Mouse (Mus musculus): ENCODE data around the gene Serpinb11. TPM values are rescaled to one million over a fixed set of nuclear protein-coding genes. Genes with fewer than 3 reads are reported as not detected.

The Serpinb11 gene
- not detected in 2 replicates for total RNA-seq (2014; rRNA removed)
- not detected in 2 replicates for polyA plus RNA-seq (2012; rRNA removed)

DNA sequence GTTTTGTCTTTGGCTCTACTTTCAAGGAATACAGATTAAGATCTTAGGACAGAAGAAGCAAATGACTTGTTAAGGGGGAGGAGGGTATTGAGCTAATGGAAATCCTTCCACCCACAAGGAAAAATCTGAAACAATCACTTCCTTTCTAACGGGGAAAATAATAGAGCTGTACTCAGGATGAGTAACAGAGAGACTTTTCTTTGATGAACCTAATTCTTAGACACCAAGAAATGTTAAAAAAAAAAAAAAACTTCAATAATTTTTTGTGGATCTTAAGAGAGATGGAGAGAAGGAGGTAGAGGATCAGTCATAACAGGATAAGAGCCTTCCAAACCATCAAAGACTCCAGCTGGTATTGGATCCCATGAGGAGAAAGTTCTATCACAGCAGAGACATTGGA lies at the start of gene Serpinb11:
TSS of gene Serpinb11 (plus strand) at position 301 of the 400 bp plus-strand sequence.
- Histone ChIP-seq H3K36me3 (ENCODE audit: control insufficient read depth, insufficient read depth, low read length) (no peaks in the 10 kb centered on the region), H3K9ac (ENCODE audit: low read depth, low read length) (no peak within 1 kb of the TSS), H3K27ac (replicated peaks; ENCODE audit: insufficient read depth, low read depth, low read length) (no peak within 1 kb of the TSS), H3K4me3 (ENCODE audit: insufficient read depth, low read depth, low read length) (no peak within 1 kb of the TSS), H3K79me2 (ENCODE audit: control insufficient read depth, insufficient read depth, low read length) (no peaks in the 10 kb centered on the region), H3K4me1 (ENCODE audit: control insufficient read depth, insufficient read depth, low read length) (no peaks in the 10 kb centered on the region), H3K27me3 (ENCODE audit: control insufficient read depth, insufficient read depth, low read length) (no peaks in the 10 kb centered on the region)
- TF ChIP-seq CTCF (IDR thresholded peaks at IDR 0.05; ENCODE audit: low read depth, low read length) (no peak), POLR2A (IDR thresholded peaks at IDR 0.05; ENCODE audit: extremely low read depth, insufficient read depth, low read length) (no peak)
- no peak for DNase-seq (ENCODE audit: extremely low read depth, low read depth, low spot score)
- WGBS = 51% methylated on average over 1 of the region's 1 CpGs

GRCm38 (mm10) chr1:107345979-107346378 lies 15.0 kb upstream of the Serpinb11 start:
- H3K4me3 ChIP-seq (ENCODE audit: insufficient read depth, low read depth, low read length) = no peak overlapping the region
- H3K79me2 ChIP-seq (ENCODE audit: control insufficient read depth, insufficient read depth, low read length) = no peaks in the 10 kb centered on the region
- H3K36me3 ChIP-seq (ENCODE audit: control insufficient read depth, insufficient read depth, low read length) = no peaks in the 10 kb centered on the region
- no peaks in the 10 kb centered on the region for H3K27me3 ChIP-seq (ENCODE audit: control insufficient read depth, insufficient read depth, low read length)
- no peak for DNase-seq (ENCODE audit: extremely low read depth, low read depth, low spot score)
- no peak for TF ChIP-seq POLR2A (IDR thresholded peaks at IDR 0.05; ENCODE audit: extremely low read depth, insufficient read depth, low read length)
- no peak for TF ChIP-seq CTCF (IDR thresholded peaks at IDR 0.05; ENCODE audit: low read depth, low read length)
- H3K4me1 ChIP-seq (ENCODE audit: control insufficient read depth, insufficient read depth, low read length) = no peaks in the 10 kb centered on the region
- H3K9ac ChIP-seq (ENCODE audit: low read depth, low read length) = no peak overlapping the region
- no peak overlapping the region for H3K27ac ChIP-seq (replicated peaks; ENCODE audit: insufficient read depth, low read depth, low read length)

GRCm38 (mm10) chr1:107346788-107347187 lies 14.2 kb upstream of the Serpinb11 start:
- DNase-seq (ENCODE audit: extremely low read depth, low read depth, low spot score) = no peak

DNA sequence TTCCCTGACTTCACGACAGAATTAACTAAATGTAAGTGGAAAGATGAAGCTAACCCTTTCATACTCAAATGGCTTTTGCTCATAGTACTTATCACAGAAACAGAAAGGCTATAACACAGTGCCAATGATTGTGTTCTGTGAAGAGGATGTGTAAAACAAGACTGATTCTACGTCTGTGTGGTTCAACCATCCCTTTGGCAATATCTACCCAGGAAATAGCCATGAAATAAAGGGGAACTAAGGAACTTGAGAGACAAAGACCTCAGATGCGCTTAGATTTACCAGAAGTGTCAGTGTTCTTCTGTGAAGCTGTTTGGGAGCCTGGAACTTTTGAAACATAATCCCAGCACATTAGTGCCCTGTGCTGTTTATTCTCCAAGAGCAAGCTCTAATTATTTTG lies 10.6 kb upstream of the Serpinb11 start:
- TF ChIP-seq CTCF (IDR thresholded peaks at IDR 0.05; ENCODE audit: low read depth, low read length) = no peak
- TF ChIP-seq POLR2A (IDR thresholded peaks at IDR 0.05; ENCODE audit: extremely low read depth, insufficient read depth, low read length) = no peak
- no peak overlapping the region for H3K4me3 ChIP-seq (ENCODE audit: insufficient read depth, low read depth, low read length)
- H3K36me3 ChIP-seq (ENCODE audit: control insufficient read depth, insufficient read depth, low read length) = no peaks in the 10 kb centered on the region
- no peaks in the 10 kb centered on the region for H3K27me3 ChIP-seq (ENCODE audit: control insufficient read depth, insufficient read depth, low read length)
- H3K27ac ChIP-seq (replicated peaks; ENCODE audit: insufficient read depth, low read depth, low read length) = no peak overlapping the region
- no peak for DNase-seq (ENCODE audit: extremely low read depth, low read depth, low spot score)
- no peaks in the 10 kb centered on the region for H3K79me2 ChIP-seq (ENCODE audit: control insufficient read depth, insufficient read depth, low read length)
- H3K9ac ChIP-seq (ENCODE audit: low read depth, low read length) = no peak overlapping the region
- no peaks in the 10 kb centered on the region for H3K4me1 ChIP-seq (ENCODE audit: control insufficient read depth, insufficient read depth, low read length)
- 39% methylated on average over 3 of the region's 3 CpGs for WGBS

More at GRCm38 (mm10) chr1:107346788-107347187, 14.2 kb upstream of the Serpinb11 start:
- Histone ChIP-seq H3K79me2 (ENCODE audit: control insufficient read depth, insufficient read depth, low read length) (no peaks in the 10 kb centered on the region), H3K36me3 (ENCODE audit: control insufficient read depth, insufficient read depth, low read length) (no peaks in the 10 kb centered on the region), H3K4me3 (ENCODE audit: insufficient read depth, low read depth, low read length) (no peak overlapping the region), H3K9ac (ENCODE audit: low read depth, low read length) (no peak overlapping the region), H3K27ac (replicated peaks; ENCODE audit: insufficient read depth, low read depth, low read length) (no peak overlapping the region), H3K4me1 (ENCODE audit: control insufficient read depth, insufficient read depth, low read length) (no peaks in the 10 kb centered on the region), H3K27me3 (ENCODE audit: control insufficient read depth, insufficient read depth, low read length) (no peaks in the 10 kb centered on the region)
- TF ChIP-seq CTCF (IDR thresholded peaks at IDR 0.05; ENCODE audit: low read depth, low read length) (no peak), POLR2A (IDR thresholded peaks at IDR 0.05; ENCODE audit: extremely low read depth, insufficient read depth, low read length) (no peak)
- WGBS = 85% methylated on average over 2 of the region's 2 CpGs

- no peak overlapping the region for H3K4me3 ChIP-seq (ENCODE audit: insufficient read depth, low read depth, low read length)
- 59% methylated on average over 2 of the region's 2 CpGs for WGBS
- TF ChIP-seq CTCF (IDR thresholded peaks at IDR 0.05; ENCODE audit: low read depth, low read length) (no peak), POLR2A (IDR thresholded peaks at IDR 0.05; ENCODE audit: extremely low read depth, insufficient read depth, low read length) (no peak)
- H3K4me1 ChIP-seq (ENCODE audit: control insufficient read depth, insufficient read depth, low read length) = no peaks in the 10 kb centered on the region
- no peak for DNase-seq (ENCODE audit: extremely low read depth, low read depth, low spot score)
- no peaks in the 10 kb centered on the region for H3K27me3 ChIP-seq (ENCODE audit: control insufficient read depth, insufficient read depth, low read length)
- no peak overlapping the region for H3K9ac ChIP-seq (ENCODE audit: low read depth, low read length)
- H3K36me3 ChIP-seq (ENCODE audit: control insufficient read depth, insufficient read depth, low read length) = no peaks in the 10 kb centered on the region
- no peak overlapping the region for H3K27ac ChIP-seq (replicated peaks; ENCODE audit: insufficient read depth, low read depth, low read length)
- H3K79me2 ChIP-seq (ENCODE audit: control insufficient read depth, insufficient read depth, low read length) = no peaks in the 10 kb centered on the region
These were observed 9.9 kb upstream of the Serpinb11 start for GRCm38 (mm10) chr1:107351115-107351514.

GRCm38 (mm10) chr1:107353046-107353445 lies 8.0 kb upstream of the Serpinb11 start:
- Histone ChIP-seq H3K36me3 (ENCODE audit: control insufficient read depth, insufficient read depth, low read length) (no peaks in the 10 kb centered on the region), H3K4me3 (ENCODE audit: insufficient read depth, low read depth, low read length) (no peak overlapping the region), H3K27me3 (ENCODE audit: control insufficient read depth, insufficient read depth, low read length) (no peaks in the 10 kb centered on the region), H3K79me2 (ENCODE audit: control insufficient read depth, insufficient read depth, low read length) (no peaks in the 10 kb centered on the region), H3K4me1 (ENCODE audit: control insufficient read depth, insufficient read depth, low read length) (no peaks in the 10 kb centered on the region), H3K9ac (ENCODE audit: low read depth, low read length) (no peak overlapping the region), H3K27ac (replicated peaks; ENCODE audit: insufficient read depth, low read depth, low read length) (no peak overlapping the region)
- DNase-seq (ENCODE audit: extremely low read depth, low read depth, low spot score) = peak; percentile 6
- no peak for TF ChIP-seq CTCF (IDR thresholded peaks at IDR 0.05; ENCODE audit: low read depth, low read length)
- WGBS = 33% methylated on average over 3 of the region's 3 CpGs
